Mouse (Mus musculus) heart, postnatal 14 days (tissue): ENCODE measurements at regions not wholly inside any gene's neighbourhood (a gene's known extent, or its start where the extent isn't known, plus 50 kb on each side); places are given as distances from the start of the nearest gene placed in this dataset.

Experiments
- DNase-seq, 2 experiments: peaks; one replicate each; pipeline ENCODE4 v3.0.0; 2021 to 2022
- intact Hi-C: fragments of 180-260 bp; cut with DNase I; formaldehyde crosslinking; loops from one replicate; pipeline ENCODE4 v1.15.1; 2025

GRCm38 (mm10) chr9:94395215-94395614 is 142.7 kb downstream of the 1190002N15Rik start:
- intact Hi-C loops, result no loop called here
- no peak for DNase-seq

GRCm38 (mm10) chr9:94386190-94386589 is 151.7 kb downstream of the 1190002N15Rik start:
- DNase-seq, result no peak
- intact Hi-C loops, result no loop called here

DNA sequence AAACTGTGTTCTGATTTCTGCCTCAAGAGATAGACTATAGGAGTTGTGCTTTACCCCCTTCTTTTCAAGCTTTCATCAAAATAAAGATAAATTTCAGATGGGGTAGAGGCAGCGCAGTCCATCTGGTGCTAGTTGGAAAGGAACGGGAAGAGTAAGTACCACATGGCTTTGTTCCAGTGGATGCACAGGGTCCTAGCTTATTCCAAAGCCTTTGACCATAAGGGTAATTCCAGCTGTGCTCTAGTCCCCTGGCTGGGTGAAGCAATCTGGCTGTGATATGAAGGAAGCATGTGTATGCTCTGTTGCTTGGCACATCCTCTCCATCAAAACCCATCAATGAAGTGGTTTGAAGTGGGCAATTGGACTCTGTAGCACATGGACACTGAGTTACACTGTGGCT is 155.6 kb downstream of the 1190002N15Rik start:
- no peak for DNase-seq
- intact Hi-C loops, result no loop called here

GRCm38 (mm10) chr9:94378835-94379234 is 159.0 kb downstream of the 1190002N15Rik start:
- intact Hi-C loops, result no loop called here
- DNase-seq, result peak in 1 of 2 experiments; percentile 25

DNA sequence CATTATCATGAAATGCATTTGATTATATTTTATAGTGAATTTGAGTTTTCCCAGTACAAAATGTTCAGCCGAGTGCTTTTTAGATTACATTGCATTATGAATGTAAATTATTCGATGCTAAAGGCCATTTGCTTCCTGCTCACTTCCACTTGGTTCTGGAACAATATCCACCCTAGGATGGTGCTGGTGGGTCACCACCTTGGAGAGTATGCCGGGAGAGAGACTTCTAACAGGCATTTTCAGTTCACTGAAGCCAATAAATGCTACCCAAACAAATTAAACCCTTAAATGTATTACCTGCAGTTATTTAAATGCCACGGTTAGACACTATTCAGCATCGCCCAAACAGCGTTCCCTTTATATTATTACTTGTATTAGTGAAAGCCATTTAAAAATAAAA is 159.6 kb downstream of the 1190002N15Rik start:
- DNase-seq, result no peak
- intact Hi-C loops, result no loop called here

- no peak for DNase-seq
- intact Hi-C loops, result no loop called here
These were observed 160.4 kb downstream of the 1190002N15Rik start for GRCm38 (mm10) chr9:94377346-94378039.

DNA sequence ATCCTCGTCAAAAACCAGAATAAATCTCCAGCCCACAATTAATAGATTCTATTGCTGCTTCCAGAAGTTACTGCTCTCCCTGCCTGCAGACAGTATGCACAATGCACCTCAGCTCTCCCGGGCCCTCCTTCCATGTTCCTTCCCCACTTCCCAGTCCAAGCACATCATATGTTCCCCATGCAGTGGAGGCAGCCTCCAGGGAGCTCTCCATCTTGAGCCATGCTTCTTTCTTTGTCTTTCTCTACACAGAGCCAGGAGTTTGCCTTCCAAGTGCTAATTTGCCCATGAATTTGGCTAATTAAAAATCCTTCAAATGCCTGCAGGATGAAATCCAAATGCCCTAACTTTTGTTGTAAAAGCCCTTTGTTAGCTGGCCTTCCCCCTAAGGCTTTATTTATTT is 166.9 kb downstream of the 1190002N15Rik start:
- no peak for DNase-seq
- intact Hi-C loops, result no loop called here

- intact Hi-C loops, result no loop called here
- no peak for DNase-seq
These were observed 169.5 kb downstream of the 1190002N15Rik start for GRCm38 (mm10) chr9:94368231-94368936.

GRCm38 (mm10) chr9:94361877-94362697 is 175.8 kb downstream of the 1190002N15Rik start:
- no peak for DNase-seq
- intact Hi-C loops, result no loop called here

DNA sequence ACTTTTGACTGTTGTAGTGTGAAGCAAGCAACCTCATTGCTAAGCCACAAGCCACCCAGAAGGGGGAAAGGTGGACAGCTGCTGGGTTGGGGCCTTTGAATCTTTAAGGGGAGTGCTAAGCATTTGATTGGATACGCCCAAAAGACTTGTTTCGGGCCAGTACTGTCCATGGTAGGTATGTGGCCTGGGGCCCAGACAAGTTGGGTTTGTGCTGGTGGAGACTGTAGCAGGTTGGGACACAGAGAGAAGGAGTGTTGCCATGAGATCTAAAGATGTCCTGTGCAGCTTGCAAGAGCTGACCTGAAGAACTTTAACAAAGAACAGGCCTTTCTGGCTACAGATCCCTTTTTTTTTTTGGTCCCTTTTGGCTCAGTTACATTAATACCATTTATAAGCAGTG is 176.9 kb downstream of the 1190002N15Rik start:
- intact Hi-C loops, result no loop called here
- no peak for DNase-seq

DNA sequence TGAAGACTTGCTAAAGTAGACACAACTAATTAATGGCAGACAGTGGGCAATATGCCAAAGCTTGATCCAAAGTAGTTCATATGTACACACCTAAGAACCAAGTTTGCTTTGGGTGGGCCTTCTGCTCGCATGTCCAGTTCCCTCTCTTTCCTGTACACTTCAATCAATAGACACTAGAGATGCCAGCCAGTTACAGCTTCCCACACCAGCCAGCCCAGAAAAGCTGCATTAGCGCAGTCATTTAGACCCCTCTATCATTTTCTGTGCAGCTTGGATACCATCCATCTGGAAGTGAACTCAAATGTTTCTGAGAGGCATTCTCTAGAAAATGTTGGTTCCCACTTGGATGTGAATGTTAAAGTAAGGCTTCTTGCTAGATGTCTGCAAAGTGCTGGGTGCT is 179.7 kb downstream of the 1190002N15Rik start:
- intact Hi-C loops, result no loop called here
- no peak for DNase-seq

GRCm38 (mm10) chr9:94342011-94342410 is 195.9 kb downstream of the 1190002N15Rik start:
- intact Hi-C loops, result no loop called here
- no peak for DNase-seq

DNA sequence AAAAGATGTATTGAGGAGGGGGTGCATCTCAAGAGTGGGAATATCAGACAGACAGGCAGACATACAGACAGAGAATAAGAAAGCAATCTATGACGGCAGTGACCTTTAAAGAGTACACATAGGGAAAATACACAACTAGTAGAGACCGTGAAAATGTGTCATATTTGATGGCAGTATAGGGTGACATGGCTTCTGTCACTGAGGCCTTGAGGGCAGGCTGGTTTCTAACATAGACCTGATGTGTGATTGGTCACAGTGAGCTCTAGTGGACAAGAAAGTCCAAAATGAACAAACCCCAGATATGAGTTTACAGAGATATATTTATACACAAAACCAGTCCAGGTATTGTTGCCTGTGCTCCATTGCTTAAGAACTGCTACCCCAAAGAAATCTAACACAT is 196.3 kb downstream of the 1190002N15Rik start:
- no peak for DNase-seq
- intact Hi-C loops, result no loop called here

- DNase-seq, result no peak
- intact Hi-C loops, result no loop called here
These were observed 204.4 kb downstream of the 1190002N15Rik start for GRCm38 (mm10) chr9:94333450-94333849.

DNA sequence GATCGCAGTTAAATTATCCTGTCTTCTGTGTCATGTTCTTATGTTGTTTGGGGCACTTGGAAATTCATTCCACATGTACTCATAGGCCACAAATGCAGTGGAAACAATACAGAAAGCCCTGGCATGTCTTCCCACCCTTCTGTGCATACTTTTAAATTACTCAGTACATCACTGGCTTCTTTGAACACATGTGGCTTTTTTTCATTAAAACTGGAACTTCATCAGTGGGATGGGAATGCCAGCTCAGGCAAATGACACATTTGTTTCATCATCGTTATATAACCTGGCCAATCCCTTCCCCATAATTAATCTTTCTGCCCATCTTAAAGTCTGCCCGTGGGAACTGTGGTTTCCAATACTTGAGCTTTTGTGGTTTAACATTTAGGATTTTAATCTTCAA is 214.9 kb downstream of the 1190002N15Rik start:
- intact Hi-C loops, result no loop called here
- no peak for DNase-seq

DNA sequence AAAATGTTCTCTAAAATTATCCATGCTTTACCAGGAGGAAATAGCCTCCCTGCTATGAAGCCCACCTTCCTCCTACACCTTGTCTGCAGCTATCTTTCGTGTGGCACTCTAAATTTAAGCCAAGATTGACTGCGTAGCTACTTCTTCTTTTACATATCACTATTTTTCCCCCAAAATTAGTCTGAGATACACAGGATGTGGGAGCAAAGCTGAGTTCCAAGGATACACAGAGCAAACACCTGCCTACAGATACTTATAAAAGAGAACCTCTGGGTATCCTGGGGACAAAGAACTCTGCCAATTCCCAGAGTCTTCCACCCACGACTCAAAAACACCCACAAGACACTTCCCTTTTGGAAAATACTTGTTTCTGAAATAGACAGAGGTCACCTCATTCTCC is 235.3 kb downstream of the 1190002N15Rik start:
- intact Hi-C loops, result no loop called here
- DNase-seq, result no peak

GRCm38 (mm10) chr9:94301896-94302295 is 236.0 kb downstream of the 1190002N15Rik start:
- no peak for DNase-seq
- intact Hi-C loops, result no loop called here

GRCm38 (mm10) chr9:94295431-94295830 is 242.4 kb downstream of the 1190002N15Rik start:
- no peak for DNase-seq
- intact Hi-C loops, result no loop called here

GRCm38 (mm10) chr9:94292147-94292546 is 245.7 kb downstream of the 1190002N15Rik start:
- intact Hi-C loops, result no loop called here

GRCm38 (mm10) chr9:94289546-94289945 is 248.3 kb downstream of the 1190002N15Rik start:
- no peak for DNase-seq
- intact Hi-C loops, result loop anchor here (10.0 kb wide), 1 partner anchor 245 kb away; the partner anchor contains the start of gene 1190002N15Rik

More at GRCm38 (mm10) chr9:94292147-94292546, 245.7 kb downstream of the 1190002N15Rik start:
- no peak for DNase-seq

- intact Hi-C loops, result loop anchor here (10.0 kb wide), 1 partner anchor 247 kb away; the partner anchor contains the start of gene 1190002N15Rik
These were observed 250.3 kb downstream of the 1190002N15Rik start for GRCm38 (mm10) chr9:94287559-94287958.

More at GRCm38 (mm10) chr9:94287559-94287958, 250.3 kb downstream of the 1190002N15Rik start:
- no peak for DNase-seq
